Mouse (Mus musculus) mammary gland, adult 2 months (tissue): ENCODE data around the gene Lrrn1. TPM values are rescaled to one million over a fixed set of nuclear protein-coding genes. Genes with fewer than 3 reads are reported as not detected.

Experiments used
- polyA plus RNA-seq: library from polyadenylated mRNA; depleted of rRNA; stranded (reverse); fragments of >200 nt; gene quantifications from 2 replicates; pipeline ENCODE4 v1.2.3, GENCODE M21; 2012; ENCODE audit warnings: low replicate concordance; rRNA removed

Lrrn1 gene
- polyA plus RNA-seq = 0.68 and 2.8 TPM in 2 replicates

DNA sequence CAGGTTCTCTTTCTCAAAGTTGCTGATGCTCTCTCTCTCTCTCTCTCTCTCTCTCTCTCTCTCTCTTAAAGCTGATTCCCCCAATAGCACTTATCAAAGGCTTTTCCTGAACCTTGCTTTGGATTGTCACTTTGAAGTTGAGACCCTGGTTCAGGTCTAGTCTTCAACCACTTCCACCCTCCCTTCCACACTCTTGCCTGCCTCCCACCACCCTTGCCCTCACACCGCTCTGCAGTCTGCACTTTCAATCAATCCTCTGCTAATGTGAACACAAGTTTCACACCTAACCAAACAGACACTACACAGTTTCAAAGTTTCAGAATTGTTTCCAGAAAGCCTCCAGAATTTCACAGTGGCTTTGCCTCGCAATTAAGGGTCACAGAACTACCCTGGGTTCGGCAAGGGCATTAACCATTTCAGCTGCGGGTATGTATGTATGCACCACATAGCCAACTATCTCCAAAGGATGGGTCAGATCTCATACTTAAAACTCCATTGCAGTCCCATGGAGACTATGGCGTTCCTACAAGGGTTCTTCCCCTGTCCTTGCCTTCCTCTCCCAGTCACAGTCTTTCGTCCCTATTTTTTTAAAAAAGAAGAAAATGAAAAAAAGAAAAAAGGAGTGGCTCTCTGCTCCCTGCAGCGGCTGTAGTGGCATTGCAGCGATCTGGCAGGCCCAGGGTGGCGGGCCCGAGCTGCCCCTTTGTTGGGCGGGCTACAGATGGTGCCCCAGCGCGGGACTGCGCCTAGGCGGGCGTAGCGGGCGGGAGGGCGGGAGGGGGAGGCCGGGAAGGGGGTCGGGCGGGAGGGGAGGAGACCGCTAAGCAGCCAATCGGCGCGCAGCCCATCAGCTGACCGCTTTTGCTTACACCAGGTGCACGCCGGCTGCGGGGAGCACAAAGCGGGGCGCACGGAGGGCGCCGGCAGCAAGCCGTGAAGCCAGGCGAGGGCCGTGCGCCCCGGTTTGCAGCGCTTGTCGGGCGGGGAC lies at the start of gene Lrrn1:
TSS of gene Lrrn1 (plus strand) at position 892 of the 988 bp plus-strand sequence.

